Mouse (Mus musculus): ENCODE results near the gene Zfp663. TPM values are rescaled to one million over a fixed set of nuclear protein-coding genes. Genes with fewer than 3 reads are reported as not detected.

The Zfp663 gene
- polyA plus RNA-seq, 1 experiment from 2014 or later, result 0.20 TPM

- Histone ChIP-seq H3K36me3 (no peaks in the 10 kb centered on the region), H3K4me1 (replicated peaks) (peaks cover 13% of the 10 kb centered on the region), H3K9me3 (replicated peaks) (no peaks in the 10 kb centered on the region), H3K9ac (no peak overlapping the region), H3K4me2 (peak overlapping the region; percentile 49), H3K4me3 (peak overlapping the region; percentile 24; the same call in 1 of the 2 replicates), H3K27ac (no peak overlapping the region), H3K27me3 (peaks cover 49% of the 10 kb centered on the region)
- ATAC-seq (replicated peaks; ENCODE audit: insufficient number of reproducible peaks, insufficient read depth, low FRiP score, low read depth), result no peak
- 3% methylated on average over 13 of the region's 13 CpGs for WGBS
Measured at GRCm38 (mm10) chr2:165367868-165368439, 575 bp downstream of the Zfp663 start.

DNA sequence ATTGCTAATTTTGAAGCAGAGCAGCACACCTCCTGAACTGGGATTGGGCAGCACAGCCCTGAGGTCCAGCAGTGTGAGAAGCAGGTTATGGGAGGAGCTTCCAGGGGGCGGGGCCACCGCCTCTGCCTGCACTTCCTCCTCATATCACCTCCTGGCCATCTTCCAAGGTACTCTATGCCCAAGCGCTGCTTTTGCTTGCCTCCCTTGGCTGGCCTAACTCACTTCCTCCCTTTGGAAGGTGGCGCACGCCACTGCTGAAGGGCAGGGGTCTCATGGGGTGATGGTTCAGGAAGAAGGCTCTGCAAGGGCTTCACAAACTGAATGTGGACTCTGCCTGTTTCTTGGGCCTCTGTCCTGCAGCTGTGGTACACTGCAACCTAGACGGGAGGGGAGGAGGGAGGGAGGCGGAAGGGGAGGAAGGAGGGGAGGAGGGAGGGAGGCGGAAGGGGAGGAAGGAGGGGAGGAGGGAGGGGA lies 1.4 kb downstream of the Zfp663 start:
- Histone ChIP-seq H3K4me1 (replicated peaks) (peaks cover 13% of the 10 kb centered on the region), H3K9me3 (replicated peaks) (no peaks in the 10 kb centered on the region), H3K36me3 (no peaks in the 10 kb centered on the region), H3K27me3 (peaks cover 55% of the 10 kb centered on the region), H3K4me3 (no peak overlapping the region), H3K9ac (no peak overlapping the region), H3K4me2 (no peak overlapping the region; the same call in 1 of the 2 replicates), H3K27ac (no peak overlapping the region)
- no peak for ATAC-seq (replicated peaks; ENCODE audit: insufficient number of reproducible peaks, insufficient read depth, low FRiP score, low read depth)
- 3% methylated on average over 5 of the region's 8 CpGs for WGBS

DNA sequence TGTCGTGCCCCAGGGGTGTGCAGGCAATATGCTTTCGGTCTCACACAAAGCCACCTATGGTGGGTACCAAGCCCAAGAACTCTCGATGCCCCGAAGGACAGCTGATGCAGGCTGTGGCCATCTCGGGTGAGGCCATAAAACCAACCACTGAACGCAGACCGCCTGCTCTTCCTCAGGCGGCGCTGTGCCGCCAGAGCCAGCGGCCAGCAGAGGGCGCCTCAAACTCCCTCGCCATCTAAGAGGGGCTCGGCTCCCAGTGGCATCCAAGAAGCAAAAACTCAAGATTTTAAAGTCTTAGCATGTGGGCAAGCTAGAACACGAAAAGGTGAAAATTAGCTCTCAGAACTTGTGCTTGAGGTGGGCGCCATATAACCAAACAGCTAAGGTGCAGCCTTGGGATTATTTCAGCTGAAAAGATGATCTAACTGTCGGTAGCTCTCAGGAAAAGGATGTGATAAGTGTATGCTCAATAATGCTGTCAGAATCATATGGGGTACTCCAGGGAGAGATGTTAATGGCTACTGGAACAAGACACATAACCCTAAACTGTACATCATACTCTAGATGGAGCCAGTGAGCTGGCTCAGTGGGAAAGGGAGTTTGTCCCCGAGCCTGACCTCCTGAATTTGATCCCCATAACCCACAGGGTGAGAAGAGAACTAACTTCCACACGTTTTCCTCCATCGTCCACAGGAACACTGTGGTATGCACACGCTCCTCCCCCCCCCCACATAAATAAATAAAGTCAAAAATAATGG lies 4.0 kb downstream of the Zfp663 start:
- 12% methylated on average over 21 of the region's 21 CpGs for WGBS
- Histone ChIP-seq H3K9me3 (replicated peaks) (no peaks in the 10 kb centered on the region), H3K9ac (no peak overlapping the region), H3K4me2 (peak overlapping the region; percentile 42), H3K36me3 (no peaks in the 10 kb centered on the region), H3K27ac (no peak overlapping the region), H3K4me1 (replicated peaks) (peaks cover 13% of the 10 kb centered on the region), H3K27me3 (peaks cover 56% of the 10 kb centered on the region), H3K4me3 (no peak overlapping the region; the same call in 1 of the 2 replicates)
- 0 out of 2 replicates have a peak, but pooled peaks have one; percentile 52 for ATAC-seq (replicated peaks; ENCODE audit: insufficient number of reproducible peaks, insufficient read depth, low FRiP score, low read depth)

DNA sequence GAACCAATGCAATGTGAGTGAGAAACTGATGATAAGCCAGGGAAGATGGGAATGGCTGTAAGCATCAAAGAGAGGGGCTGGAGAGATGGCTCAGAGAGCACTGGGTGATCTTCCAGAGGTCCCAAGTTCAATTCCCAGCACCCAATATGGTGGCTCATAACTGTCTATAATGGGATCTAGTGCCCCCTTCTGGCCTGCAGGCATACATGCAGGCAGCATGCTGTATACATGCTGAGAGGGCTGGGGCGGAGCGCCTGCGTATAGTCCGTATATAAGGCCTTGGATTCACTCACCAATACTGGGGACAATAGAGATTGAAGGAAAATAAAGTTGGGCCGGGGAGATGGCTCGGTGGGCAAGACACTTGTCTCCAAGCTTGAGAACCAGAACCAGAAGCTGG lies 5.2 kb downstream of the Zfp663 start:
- 88% methylated on average over 6 of the region's 6 CpGs for WGBS

DNA sequence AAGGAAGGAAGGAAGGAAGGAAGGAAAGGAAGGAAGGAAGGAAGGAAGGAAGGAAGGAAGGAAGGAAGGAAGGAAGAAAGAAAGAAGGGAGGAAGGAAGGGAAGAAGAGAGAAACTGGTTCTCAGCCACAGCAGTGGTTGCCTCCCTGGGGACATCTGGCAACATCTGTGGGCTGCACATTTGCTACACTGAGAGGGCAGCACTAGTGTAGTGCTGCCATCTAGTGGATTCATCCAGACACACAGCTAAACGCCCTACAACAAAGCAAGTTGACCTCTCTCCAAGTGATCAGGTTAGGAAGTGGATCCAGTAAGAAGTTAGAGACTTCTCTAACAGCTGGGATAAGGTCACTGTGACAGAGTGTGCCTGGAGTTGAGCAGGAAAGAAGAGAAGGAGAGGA lies 7.7 kb downstream of the Zfp663 start:
- WGBS, result 3% methylated on average over 1 of the region's 1 CpGs
- Histone ChIP-seq H3K4me1 (replicated peaks) (no peaks in the 10 kb centered on the region), H3K4me2 (no peak overlapping the region), H3K9ac (no peak overlapping the region), H3K27me3 (peaks cover 29% of the 10 kb centered on the region), H3K27ac (no peak overlapping the region), H3K36me3 (no peaks in the 10 kb centered on the region), H3K4me3 (no peak overlapping the region), H3K9me3 (replicated peaks) (no peaks in the 10 kb centered on the region)
- ATAC-seq (replicated peaks; ENCODE audit: insufficient number of reproducible peaks, insufficient read depth, low FRiP score, low read depth), result no peak

More for the DNA sequence above, 5.2 kb downstream of the Zfp663 start:
- peaks cover 9% of the 10 kb centered on the region for H3K4me1 ChIP-seq (replicated peaks)
- no peaks in the 10 kb centered on the region for H3K36me3 ChIP-seq
- no peak for ATAC-seq (replicated peaks; ENCODE audit: insufficient number of reproducible peaks, insufficient read depth, low FRiP score, low read depth)
- H3K4me3 ChIP-seq, result no peak overlapping the region
- H3K9ac ChIP-seq, result no peak overlapping the region
- H3K9me3 ChIP-seq (replicated peaks), result no peaks in the 10 kb centered on the region
- H3K27me3 ChIP-seq, result peaks cover 46% of the 10 kb centered on the region
- H3K27ac ChIP-seq, result no peak overlapping the region
- H3K4me2 ChIP-seq, result no peak overlapping the region

- WGBS, result 86% methylated on average over 20 of the region's 20 CpGs
- Histone ChIP-seq H3K4me1 (replicated peaks) (no peaks in the 10 kb centered on the region), H3K9me3 (replicated peaks) (peaks cover 14% of the 10 kb centered on the region), H3K4me3 (no peak overlapping the region), H3K9ac (no peak overlapping the region), H3K27me3 (no peaks in the 10 kb centered on the region), H3K36me3 (peaks cover 4% of the 10 kb centered on the region; the same call in 1 of the 2 replicates), H3K27ac (no peak overlapping the region), H3K4me2 (no peak overlapping the region)
- no peak for ATAC-seq (replicated peaks; ENCODE audit: insufficient number of reproducible peaks, insufficient read depth, low FRiP score, low read depth)
Measured at GRCm38 (mm10) chr2:165351828-165352513, 16.6 kb downstream of the Zfp663 start.

- no peak overlapping the region for H3K9ac ChIP-seq
- no peak overlapping the region for H3K4me2 ChIP-seq
- H3K27ac ChIP-seq, result no peak overlapping the region
- no peak overlapping the region for H3K4me3 ChIP-seq
- peaks cover 14% of the 10 kb centered on the region for H3K9me3 ChIP-seq (replicated peaks)
- no peaks in the 10 kb centered on the region for H3K4me1 ChIP-seq (replicated peaks)
- H3K27me3 ChIP-seq, result no peaks in the 10 kb centered on the region
- ATAC-seq (replicated peaks; ENCODE audit: insufficient number of reproducible peaks, insufficient read depth, low FRiP score, low read depth), result no peak
- H3K36me3 ChIP-seq, result peaks cover 4% of the 10 kb centered on the region; the same call in 1 of the 2 replicates
- WGBS, result 25% methylated on average over 8 of the region's 8 CpGs
Measured at GRCm38 (mm10) chr2:165349466-165349865, 19.1 kb downstream of the Zfp663 start.

GRCm38 (mm10) chr2:165346180-165346579 lies 22.3 kb downstream of the Zfp663 start:
- no peak for ATAC-seq (replicated peaks; ENCODE audit: insufficient number of reproducible peaks, insufficient read depth, low FRiP score, low read depth)
- H3K4me3 ChIP-seq, result no peak overlapping the region
- H3K4me2 ChIP-seq, result no peak overlapping the region
- H3K9ac ChIP-seq, result no peak overlapping the region
- H3K27ac ChIP-seq, result no peak overlapping the region
- H3K9me3 ChIP-seq (replicated peaks), result no peaks in the 10 kb centered on the region
- WGBS, result 81% methylated on average over 5 of the region's 5 CpGs
- H3K27me3 ChIP-seq, result peaks cover under 1% of the 10 kb centered on the region; the same call in 1 of the 2 replicates
- H3K36me3 ChIP-seq, result no peaks in the 10 kb centered on the region
- no peaks in the 10 kb centered on the region for H3K4me1 ChIP-seq (replicated peaks)

GRCm38 (mm10) chr2:165337191-165337590 lies 31.3 kb downstream of the Zfp663 start:
- Histone ChIP-seq H3K4me2 (no peak overlapping the region), H3K27me3 (peaks cover 6% of the 10 kb centered on the region), H3K9me3 (replicated peaks) (no peaks in the 10 kb centered on the region), H3K27ac (no peak overlapping the region), H3K4me3 (no peak overlapping the region), H3K36me3 (no peaks in the 10 kb centered on the region), H3K4me1 (replicated peaks) (no peaks in the 10 kb centered on the region), H3K9ac (no peak overlapping the region)
- ATAC-seq (replicated peaks; ENCODE audit: insufficient number of reproducible peaks, insufficient read depth, low FRiP score, low read depth), result no peak
- WGBS, result 34% methylated on average over 3 of the region's 3 CpGs

GRCm38 (mm10) chr2:165332610-165333210 lies 35.8 kb downstream of the Zfp663 start:
- Histone ChIP-seq H3K27ac (no peak overlapping the region), H3K27me3 (no peaks in the 10 kb centered on the region), H3K4me1 (replicated peaks) (no peaks in the 10 kb centered on the region), H3K9ac (no peak overlapping the region), H3K4me2 (no peak overlapping the region), H3K36me3 (no peaks in the 10 kb centered on the region), H3K4me3 (no peak overlapping the region), H3K9me3 (replicated peaks) (no peaks in the 10 kb centered on the region)
- no peak for ATAC-seq (replicated peaks; ENCODE audit: insufficient number of reproducible peaks, insufficient read depth, low FRiP score, low read depth)
- WGBS, result 44% methylated on average over 14 of the region's 14 CpGs

GRCm38 (mm10) chr2:165329703-165330102 lies 38.8 kb downstream of the Zfp663 start:
- no peak overlapping the region for H3K4me2 ChIP-seq
- H3K9me3 ChIP-seq (replicated peaks), result no peaks in the 10 kb centered on the region
- H3K27me3 ChIP-seq, result no peaks in the 10 kb centered on the region
- no peak for ATAC-seq (replicated peaks; ENCODE audit: insufficient number of reproducible peaks, insufficient read depth, low FRiP score, low read depth)
- H3K4me3 ChIP-seq, result no peak overlapping the region
- no peaks in the 10 kb centered on the region for H3K36me3 ChIP-seq
- WGBS, result 6% methylated on average over 3 of the region's 3 CpGs
- H3K27ac ChIP-seq, result no peak overlapping the region
- no peak overlapping the region for H3K9ac ChIP-seq
- H3K4me1 ChIP-seq (replicated peaks), result peaks cover 18% of the 10 kb centered on the region

All from heart, embryonic 15.5 days (tissue).